Mouse (Mus musculus) retina, embryonic 14.5 days (tissue): ENCODE data around the gene Stxbp4.
A peak's percentile ranks its signal among the peaks of the same experiment; 100 is the strongest.

Experiments used
- DNase-seq: peaks from one replicate; pipeline ENCODE4 v3.0.0-alpha.2; 2015; ENCODE audit warnings: low spot score

Gene Stxbp4

GRCm38 (mm10) chr11:90558359-90559047 is 79.4 kb downstream of the Stxbp4 start:
- DNase-seq, result peak; percentile 28

GRCm38 (mm10) chr11:90556517-90556916 is 81.4 kb downstream of the Stxbp4 start:
- DNase-seq, result no peak

GRCm38 (mm10) chr11:90553963-90554362 is 83.9 kb downstream of the Stxbp4 start:
- no peak for DNase-seq

- DNase-seq, result peak; percentile 52
Measured at GRCm38 (mm10) chr11:90552303-90553201, 85.3 kb downstream of the Stxbp4 start.

- peak; percentile 83 for DNase-seq
Measured at GRCm38 (mm10) chr11:90548560-90548959, 89.3 kb downstream of the Stxbp4 start.

GRCm38 (mm10) chr11:90538636-90539263 is 99.1 kb downstream of the Stxbp4 start:
- no peak for DNase-seq

- DNase-seq, result no peak
Measured at GRCm38 (mm10) chr11:90525311-90525710, 112.6 kb downstream of the Stxbp4 start.

- DNase-seq, result peak; percentile 33
Measured at GRCm38 (mm10) chr11:90521040-90521439, 116.8 kb downstream of the Stxbp4 start.

GRCm38 (mm10) chr11:90517750-90518149 is 120.1 kb downstream of the Stxbp4 start:
- no peak for DNase-seq

- DNase-seq, result peak; percentile 20
Measured at GRCm38 (mm10) chr11:90512538-90513219, 125.2 kb downstream of the Stxbp4 start.

- no peak for DNase-seq
Measured at GRCm38 (mm10) chr11:90501846-90502245, 136.0 kb downstream of the Stxbp4 start.

- DNase-seq, result no peak
Measured at GRCm38 (mm10) chr11:90499918-90500317, 138.0 kb downstream of the Stxbp4 start.

- no peak for DNase-seq
Measured at GRCm38 (mm10) chr11:90498461-90498860, 139.4 kb downstream of the Stxbp4 start.

GRCm38 (mm10) chr11:90494981-90495380 is 142.9 kb downstream of the Stxbp4 start:
- DNase-seq, result no peak

GRCm38 (mm10) chr11:90492511-90492910 is 145.4 kb downstream of the Stxbp4 start:
- DNase-seq, result no peak

GRCm38 (mm10) chr11:90489166-90489565 is 148.7 kb downstream of the Stxbp4 start:
- DNase-seq, result no peak

- DNase-seq, result no peak
Measured at GRCm38 (mm10) chr11:90487686-90488085, 150.2 kb downstream of the Stxbp4 start.

GRCm38 (mm10) chr11:90484750-90485637 is 152.9 kb downstream of the Stxbp4 start:
- no peak for DNase-seq

- DNase-seq, result no peak
Measured at GRCm38 (mm10) chr11:90483766-90484165, 154.1 kb downstream of the Stxbp4 start.

- no peak for DNase-seq
Measured at GRCm38 (mm10) chr11:90481828-90482227, 156.1 kb downstream of the Stxbp4 start.

GRCm38 (mm10) chr11:90470271-90470670 is 167.6 kb downstream of the Stxbp4 start:
- no peak for DNase-seq
